Mouse (Mus musculus) adrenal gland, adult 8-10 months (tissue): ENCODE data around the gene Odf2l. TPM values are rescaled to one million over a fixed set of nuclear protein-coding genes. Genes with fewer than 3 reads are reported as not detected.

Experiments used
- total RNA-seq, 4 experiments: library from RNA; stranded (reverse); gene quantifications; 2 replicates each; pipeline ENCODE4 v1.2.4; 2022

Gene Odf2l
- total RNA-seq, 4 experiments from 2014 or later: 18.1 to 26.7 (median 22.5) TPM

Other genes with a start within 250 kb of the Odf2l start
- gene Clca4b, start 186.1 kb upstream of the Odf2l start, total RNA-seq: not detected
- not detected for gene Clca4a, start 143.5 kb upstream of the Odf2l start, total RNA-seq
- not detected for gene Clca1, start 85.8 kb upstream of the Odf2l start, total RNA-seq
- 1 to 10 TPM in 1 of 4 experiments, under 1 TPM in 1, not detected in 2; 0.12 to 1.3 TPM for gene Clca2, start 19.1 kb upstream of the Odf2l start, total RNA-seq
- gene Col24a1, start 173.9 kb downstream of the Odf2l start, total RNA-seq: not detected